Comparison of ENCODE assay signal across 25 mouse cellular contexts in genomic region chr11:52106037-52106436, GRCm38 (mm10). TPM values are rescaled to one million over a fixed set of nuclear protein-coding genes. Genes with fewer than 3 reads are reported as not detected.
DNase-seq lines count a peak whose midpoint lies in the region; ATAC-seq and TF ChIP-seq lines count a peak whose summit lies in the region.
"Had no signal": no experiment of that assay in that cellular context is flagged by ENCODE, and none has a peak within 500 bp of the region (broad histone marks: within the 10 kb centered on the region; RNA-seq: fewer than 3 reads in every experiment).

No protein-coding gene starts in this region.

- H3K36me3 ChIP-seq in heart, adult 2 months (ENCODE audit: control insufficient read depth, insufficient read depth, low read length), result peaks cover 52% of the 10 kb centered on the region
- no peaks in the 10 kb centered on the region for H3K36me3 ChIP-seq in heart, embryonic 15.5 days
- no peaks in the 10 kb centered on the region for H3K36me3 ChIP-seq in heart, embryonic 11.5 days (ENCODE audit: control insufficient read depth, insufficient read depth, low read length)
- no peaks in the 10 kb centered on the region for H3K36me3 ChIP-seq in kidney, adult 2 months (ENCODE audit: control insufficient read depth, insufficient read depth, low read length)
- H3K36me3 ChIP-seq: embryonic facial prominence, embryonic 12.5 days; forebrain, embryonic 15.5 days; hindbrain, embryonic 13.5 days; intestine, embryonic 15.5 days had no signal

- H3K27ac ChIP-seq in heart, adult 2 months, result peak overlapping the region; percentile 71
- peak overlapping the region; percentile 61 for H3K27ac ChIP-seq in heart, embryonic 15.5 days
- no peak overlapping the region for H3K27ac ChIP-seq in heart, embryonic 11.5 days (ENCODE audit: low read depth, low read length)
- no peak overlapping the region for H3K27ac ChIP-seq in kidney, adult 2 months (ENCODE audit: insufficient read depth, low read depth, low read length)
- H3K27ac ChIP-seq: embryonic facial prominence, embryonic 12.5 days; forebrain, embryonic 15.5 days; hindbrain, embryonic 13.5 days; hindbrain, postnatal 0 days; intestine, embryonic 15.5 days had no signal

- no peak for TF ChIP-seq POLR2A in heart, adult 2 months (IDR thresholded peaks at IDR 0.05; ENCODE audit: insufficient read depth, low read depth, low read length)
- TF ChIP-seq POLR2A in kidney, adult 2 months (IDR thresholded peaks at IDR 0.05; ENCODE audit: low read depth, low read length), result no peak

- H3K9me3 ChIP-seq in heart, embryonic 15.5 days (replicated peaks), result no peaks in the 10 kb centered on the region
- H3K9me3 ChIP-seq in heart, embryonic 11.5 days (replicated peaks; ENCODE audit: control insufficient read depth, low read length), result no peaks in the 10 kb centered on the region
- H3K9me3 ChIP-seq: embryonic facial prominence, embryonic 12.5 days; forebrain, embryonic 15.5 days; hindbrain, embryonic 13.5 days; intestine, embryonic 15.5 days had no signal

- WGBS in heart, adult 2 months, result 63% methylated on average over 2 of the region's 2 CpGs
- 87% methylated on average over 2 of the region's 2 CpGs for WGBS in heart, embryonic 15.5 days
- WGBS in heart, embryonic 11.5 days (ENCODE audit: insufficient replicate concordance), result 96% methylated on average over 2 of the region's 2 CpGs
- WGBS in kidney, adult 2 months, result 31% methylated on average over 2 of the region's 2 CpGs

- intact Hi-C loops in heart, adult 2 months (cut with DNase I), result no loop called here
- intact Hi-C loops in heart, postnatal 36 days (cut with DNase I), result no loop called here

- TF ChIP-seq CTCF in heart, adult 2 months (IDR thresholded peaks at IDR 0.05), result no peak
- no peak for TF ChIP-seq CTCF in kidney, adult 2 months (conservative IDR thresholded peaks at IDR 0.05; ENCODE audit: insufficient read depth, insufficient read length, low read depth, low read length)

- H3K79me2 ChIP-seq in heart, adult 2 months (replicated peaks; ENCODE audit: control insufficient read depth, insufficient read depth, low read length), result peaks cover 18% of the 10 kb centered on the region

- H3K9ac ChIP-seq in heart, adult 2 months (ENCODE audit: low read depth, low read length), result no peak overlapping the region
- peak overlapping the region; percentile 9; the same call in 1 of the 2 replicates for H3K9ac ChIP-seq in heart, embryonic 15.5 days
- no peak overlapping the region for H3K9ac ChIP-seq in heart, embryonic 11.5 days (ENCODE audit: low read depth, low read length)
- H3K9ac ChIP-seq: embryonic facial prominence, embryonic 12.5 days; forebrain, embryonic 15.5 days; hindbrain, embryonic 13.5 days; intestine, embryonic 15.5 days had no signal

- DNase-seq in heart, adult 2 months, result no peak
- DNase-seq in heart, postnatal 36 days, result no peak
- DNase-seq in kidney, adult 2 months, result peak; percentile 54
- no peak for DNase-seq in kidney, postnatal 14 days
- peak; percentile 9 for DNase-seq in induced T-regulatory cell, adult 2 months (ENCODE audit: low read depth)
- DNase-seq: adrenal gland, postnatal 14 days; cerebellum, adult 11-12 months; cerebellum, adult 9-10 months; cerebellum, postnatal 25 days; gastrocnemius, postnatal 14 days had no signal

- H3K4me2 ChIP-seq in heart, embryonic 15.5 days, result peak overlapping the region; percentile 25; the same call in 1 of the 2 replicates
- H3K4me2 ChIP-seq in heart, embryonic 11.5 days, result no peak overlapping the region
- H3K4me2 ChIP-seq: embryonic facial prominence, embryonic 12.5 days; forebrain, embryonic 15.5 days; hindbrain, embryonic 13.5 days; intestine, embryonic 15.5 days had no signal

- TF ChIP-seq EP300 in heart, adult 2 months (IDR thresholded peaks at IDR 0.05; ENCODE audit: insufficient read depth, low read depth, low read length), result no peak

- no peaks in the 10 kb centered on the region for H3K27me3 ChIP-seq in heart, adult 2 months (ENCODE audit: control insufficient read depth, insufficient read depth, low read length)
- no peaks in the 10 kb centered on the region for H3K27me3 ChIP-seq in heart, embryonic 15.5 days
- no peaks in the 10 kb centered on the region for H3K27me3 ChIP-seq in heart, embryonic 11.5 days (ENCODE audit: control insufficient read depth, insufficient read depth, low read length)
- H3K27me3 ChIP-seq in kidney, adult 2 months (replicated peaks; ENCODE audit: control insufficient read depth, insufficient read depth, low read length), result no peaks in the 10 kb centered on the region
- H3K27me3 ChIP-seq: CH12.LX; embryonic facial prominence, embryonic 12.5 days; forebrain, embryonic 15.5 days; hindbrain, embryonic 13.5 days; intestine, embryonic 15.5 days; Patski had no signal

- ATAC-seq in heart, embryonic 15.5 days (replicated peaks; ENCODE audit: insufficient number of reproducible peaks, insufficient read depth, low FRiP score, low read depth), result no peak
- no peak for ATAC-seq in heart, embryonic 11.5 days (replicated peaks; ENCODE audit: insufficient number of reproducible peaks, low FRiP score, low TSS enrichment)
- ATAC-seq: activated CD4-positive, CD25-positive, alpha-beta regulatory T cell, adult 4 months; forebrain, embryonic 15.5 days; hindbrain, postnatal 0 days; intestine, embryonic 15.5 days; Patski had no signal

- peaks cover 24% of the 10 kb centered on the region for H3K4me1 ChIP-seq in heart, adult 2 months (ENCODE audit: control insufficient read depth, insufficient read depth, low read length)
- peaks cover 44% of the 10 kb centered on the region for H3K4me1 ChIP-seq in heart, embryonic 15.5 days (replicated peaks)
- H3K4me1 ChIP-seq in heart, embryonic 11.5 days (ENCODE audit: control insufficient read depth, insufficient read depth, low read length), result peaks cover 18% of the 10 kb centered on the region
- peaks cover 42% of the 10 kb centered on the region for H3K4me1 ChIP-seq in kidney, adult 2 months (ENCODE audit: control insufficient read depth, insufficient read depth, low read length)

- no peak overlapping the region for H3K4me3 ChIP-seq in heart, adult 2 months
- H3K4me3 ChIP-seq in heart, embryonic 15.5 days, result no peak overlapping the region
- no peak overlapping the region for H3K4me3 ChIP-seq in heart, embryonic 11.5 days (ENCODE audit: low read depth, low read length)
- H3K4me3 ChIP-seq in kidney, adult 2 months (ENCODE audit: insufficient read depth, low read depth, low read length), result no peak overlapping the region
- H3K4me3 ChIP-seq: embryonic facial prominence, embryonic 12.5 days; forebrain, embryonic 15.5 days; hindbrain, embryonic 13.5 days; intestine, embryonic 15.5 days had no signal

RNA-seq across cellular contexts. Expression of gene Ppp2ca, which starts 7.6 kb away (rescaled TPM):
- 10 to 100 TPM; 52.7 to 58.0 TPM for total RNA-seq in heart, adult 2 months (2021)
- polyA plus RNA-seq in heart, adult 2 months (2012; rRNA removed), result 31.0 and 60.7 TPM in 2 replicates
- total RNA-seq in heart, postnatal 36 days (2021), result 10 to 100 TPM; 52.5 to 55.2 TPM
- 62.0 and 67.0 TPM in 2 replicates for polyA plus RNA-seq in heart, embryonic 15.5 days (2015; fragmentation: Nextera tagmentation; extraction: Ambion mirVana)
- polyA plus RNA-seq in heart, embryonic 11.5 days (2014; fragmentation: Nextera tagmentation; extraction: Ambion mirVana), result 77.1 and 78.3 TPM in 2 replicates
- polyA plus RNA-seq in kidney, adult 2 months (2012; rRNA removed), result 30.9 and 38.0 TPM in 2 replicates

RNA-seq across cellular contexts. Expression of gene Olfr1373, which starts 39.3 kb away (rescaled TPM):
- total RNA-seq in heart, adult 2 months (2021), result not detected
- not detected in 2 replicates for polyA plus RNA-seq in heart, adult 2 months (2012; rRNA removed)
- not detected for total RNA-seq in heart, postnatal 36 days (2021)
- not detected in 2 replicates for polyA plus RNA-seq in heart, embryonic 15.5 days (2015; fragmentation: Nextera tagmentation; extraction: Ambion mirVana)
- polyA plus RNA-seq in heart, embryonic 11.5 days (2014; fragmentation: Nextera tagmentation; extraction: Ambion mirVana), result not detected in 2 replicates
- not detected in 2 replicates for polyA plus RNA-seq in kidney, adult 2 months (2012; rRNA removed)
- total RNA-seq: adrenal gland, adult 18-20 months; adrenal gland, postnatal 14 days; CH12.LX; gastrocnemius, postnatal 14 days; hematopoietic stem cell, adult 5-6 weeks; hindbrain, postnatal 0 days had no signal
- polyA plus RNA-seq: activated CD4-positive, CD25-positive, alpha-beta regulatory T cell, adult 4 months; cortical plate, adult 2 months; embryonic facial prominence, embryonic 12.5 days; forebrain, embryonic 11.5 days; forebrain, embryonic 15.5 days; gonadal fat pad, adult 2 months; hindbrain, embryonic 13.5 days; hindbrain, postnatal 0 days; intestine, embryonic 15.5 days; Patski had no signal

Comparison
In these comparisons a context has a peak if more than half of its experiments do, and no peak if none do; other contexts are left out.
1. DNase-seq: peak in kidney, adult 2 months (single experiment) and induced T-regulatory cell, adult 2 months (single experiment); none in heart, adult 2 months (0 of 2), heart, postnatal 36 days (0 of 2) and kidney, postnatal 14 days (single experiment).
2. H3K27ac ChIP-seq: peak in heart, adult 2 months (single experiment) and heart, embryonic 15.5 days (single experiment); none in heart, embryonic 11.5 days (single experiment) and kidney, adult 2 months (single experiment).